ENCODE assay signal across 16 mouse cellular contexts in the genomic region with DNA sequence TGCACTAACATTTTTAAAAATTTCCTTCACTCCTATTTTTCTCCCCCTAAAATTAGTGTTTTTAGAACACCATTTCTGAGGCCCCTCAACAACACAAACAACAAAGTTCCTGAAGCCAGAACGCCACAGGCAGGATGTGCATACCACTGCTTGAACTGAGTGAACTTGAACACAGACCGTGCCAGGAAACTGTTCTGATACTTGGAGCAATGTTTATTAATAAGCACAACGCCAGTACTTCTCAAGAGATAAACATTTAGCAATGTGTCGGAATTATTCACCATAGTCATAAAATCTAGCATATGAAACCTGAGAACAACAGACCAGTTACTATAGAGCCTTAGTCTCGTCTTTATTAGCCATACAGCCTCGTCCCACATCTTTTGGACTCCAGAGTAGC. TPM values are rescaled to one million over a fixed set of nuclear protein-coding genes. Genes with fewer than 3 reads are reported as not detected.
DNase-seq lines count a peak whose midpoint lies in the region; ATAC-seq and TF ChIP-seq lines count a peak whose summit lies in the region.
"Had no signal": no experiment of that assay in that cellular context is flagged by ENCODE, and none has a peak within 500 bp of the region (broad histone marks: within the 10 kb centered on the region; RNA-seq: fewer than 3 reads in every experiment).

No protein-coding gene starts in this region.

- no peaks in the 10 kb centered on the region for H3K4me1 ChIP-seq in kidney, postnatal 0 days (replicated peaks; ENCODE audit: insufficient read depth, low read length)
- peaks cover 4% of the 10 kb centered on the region; the same call in 1 of the 2 replicates for H3K4me1 ChIP-seq in lung, embryonic 16.5 days (replicated peaks; ENCODE audit: control insufficient read depth, insufficient read depth, low read length)
- H3K4me1 ChIP-seq in lung, adult 2 months (ENCODE audit: control insufficient read depth, insufficient read depth, low read length) = peaks cover 2% of the 10 kb centered on the region; the same call in 1 of the 2 replicates
- peaks cover 7% of the 10 kb centered on the region; the same call in 1 of the 2 replicates for H3K4me1 ChIP-seq in intestine, embryonic 16.5 days (ENCODE audit: control insufficient read depth, insufficient read depth, low read length)

- H3K27ac ChIP-seq in kidney, postnatal 0 days = peak overlapping the region; percentile 31
- H3K27ac ChIP-seq in lung, embryonic 16.5 days (ENCODE audit: low read length) = no peak overlapping the region
- H3K27ac ChIP-seq in intestine, embryonic 16.5 days (ENCODE audit: low read length) = no peak overlapping the region
- H3K27ac ChIP-seq: embryonic facial prominence, embryonic 15.5 days; forebrain, embryonic 10.5 days; heart, adult 2 months; hindbrain, embryonic 10.5 days; hindbrain, embryonic 14.5 days had no signal

- peak; percentile 10; the same call in 1 of the 2 replicates for ATAC-seq in kidney, postnatal 0 days (replicated peaks; ENCODE audit: low FRiP score, low read depth)
- peak; percentile 26; the same call in 1 of the 2 replicates for ATAC-seq in lung, embryonic 16.5 days (ENCODE audit: low read depth)
- ATAC-seq in intestine, embryonic 16.5 days = peak; percentile 44

- H3K36me3 ChIP-seq in kidney, postnatal 0 days (ENCODE audit: insufficient read depth, low read length) = no peaks in the 10 kb centered on the region
- no peaks in the 10 kb centered on the region for H3K36me3 ChIP-seq in lung, embryonic 16.5 days (ENCODE audit: control insufficient read depth, insufficient read depth, low read length)
- no peaks in the 10 kb centered on the region for H3K36me3 ChIP-seq in intestine, embryonic 16.5 days (ENCODE audit: control insufficient read depth, insufficient read depth, low read length)
- H3K36me3 ChIP-seq: embryonic facial prominence, embryonic 15.5 days; forebrain, embryonic 10.5 days; G1E; heart, embryonic 12.5 days; hindbrain, embryonic 10.5 days had no signal

- no peaks in the 10 kb centered on the region for H3K9me3 ChIP-seq in kidney, postnatal 0 days (replicated peaks; ENCODE audit: low read length)
- no peaks in the 10 kb centered on the region for H3K9me3 ChIP-seq in lung, embryonic 16.5 days (ENCODE audit: control insufficient read depth, low read length)
- H3K9me3 ChIP-seq in intestine, embryonic 16.5 days (ENCODE audit: control insufficient read depth, low read length) = no peaks in the 10 kb centered on the region
- H3K9me3 ChIP-seq: embryonic facial prominence, embryonic 15.5 days; forebrain, embryonic 10.5 days; G1E; heart, embryonic 12.5 days; hindbrain, embryonic 10.5 days had no signal

- no peaks in the 10 kb centered on the region for H3K27me3 ChIP-seq in kidney, postnatal 0 days (ENCODE audit: insufficient read depth, low read length)
- no peaks in the 10 kb centered on the region for H3K27me3 ChIP-seq in lung, embryonic 16.5 days (ENCODE audit: control insufficient read depth, insufficient read depth, low read depth, low read length)
- H3K27me3 ChIP-seq in intestine, embryonic 16.5 days (replicated peaks; ENCODE audit: control insufficient read depth, insufficient read depth, low read length) = no peaks in the 10 kb centered on the region
- H3K27me3 ChIP-seq: embryonic facial prominence, embryonic 15.5 days; heart, embryonic 12.5 days had no signal

- no peak overlapping the region for H3K9ac ChIP-seq in kidney, postnatal 0 days (ENCODE audit: low read depth, low read length)
- no peak overlapping the region for H3K9ac ChIP-seq in lung, embryonic 16.5 days (ENCODE audit: low read length)
- H3K9ac ChIP-seq in intestine, embryonic 16.5 days (ENCODE audit: low read depth, low read length) = no peak overlapping the region
- H3K9ac ChIP-seq: embryonic facial prominence, embryonic 15.5 days; heart, embryonic 12.5 days; hindbrain, embryonic 14.5 days had no signal

- no peak for TF ChIP-seq CTCF in kidney, postnatal 0 days (IDR thresholded peaks at IDR 0.05; ENCODE audit: low read depth)
- TF ChIP-seq CTCF in lung, adult 2 months (IDR thresholded peaks at IDR 0.05; ENCODE audit: insufficient read depth, low read length) = no peak

- no peak for TF ChIP-seq POLR2A in lung, adult 2 months (IDR thresholded peaks at IDR 0.05; ENCODE audit: borderline replicate concordance, extremely low read depth, low read depth, low read length)

- no peak overlapping the region for H3K4me3 ChIP-seq in kidney, postnatal 0 days (replicated peaks; ENCODE audit: low read depth, low read length)
- no peak overlapping the region for H3K4me3 ChIP-seq in lung, embryonic 16.5 days (ENCODE audit: low read length)
- no peak overlapping the region for H3K4me3 ChIP-seq in lung, adult 2 months (replicated peaks; ENCODE audit: extremely low read depth, low read depth, low read length)
- H3K4me3 ChIP-seq in intestine, embryonic 16.5 days (ENCODE audit: low read length) = no peak overlapping the region
- H3K4me3 ChIP-seq: embryonic facial prominence, embryonic 15.5 days; erythroblast, embryonic 14.5 days; forebrain, embryonic 10.5 days; heart, adult 2 months; heart, embryonic 12.5 days; hindbrain, embryonic 10.5 days had no signal

- H3K4me2 ChIP-seq in kidney, postnatal 0 days (ENCODE audit: low read length) = peak overlapping the region; percentile 35; the same call in 1 of the 2 replicates
- no peak overlapping the region for H3K4me2 ChIP-seq in lung, embryonic 16.5 days (ENCODE audit: low read depth, low read length)
- H3K4me2 ChIP-seq in intestine, embryonic 16.5 days (ENCODE audit: low read depth, low read length) = no peak overlapping the region
- H3K4me2 ChIP-seq: hindbrain, embryonic 14.5 days had no signal

- DNase-seq in kidney, postnatal 0 days (ENCODE audit: low spot score) = peak; percentile 68
- DNase-seq in kidney, adult 8-10 months = no peak
- DNase-seq in lung, adult 2 months = no peak
- DNase-seq in testis, postnatal 10 days (ENCODE audit: low spot score) = no peak
- DNase-seq: cerebellum, adult 11 months; cerebellum, adult 8-10 months had no signal

- 47% methylated on average over 6 of the region's 6 CpGs for WGBS in kidney, postnatal 0 days
- WGBS in lung, embryonic 16.5 days = 34% methylated on average over 6 of the region's 6 CpGs
- WGBS in lung, adult 2 months = 35% methylated on average over 6 of the region's 6 CpGs
- WGBS in intestine, embryonic 16.5 days = 46% methylated on average over 6 of the region's 6 CpGs

RNA-seq across cellular contexts. Expression of gene Ect2l, which starts 0.6 kb away (rescaled TPM):
- polyA plus RNA-seq in kidney, postnatal 0 days (2015; fragmentation: Nextera tagmentation; extraction: Ambion mirVana) = 0.17 and 0.19 TPM in 2 replicates
- 0.77 and 1.7 TPM in 2 replicates for polyA plus RNA-seq in lung, embryonic 16.5 days (2015; fragmentation: Nextera tagmentation; extraction: Ambion mirVana)
- polyA plus RNA-seq in lung, adult 2 months (2012; rRNA removed) = 0.92 and 1.5 TPM in 2 replicates
- 0.21 TPM in 1 of 2 replicates, not detected in the other for polyA plus RNA-seq in intestine, embryonic 16.5 days (2015; fragmentation: Nextera tagmentation; extraction: Ambion mirVana)
- polyA plus RNA-seq: erythroblast, embryonic 14.5 days; G1E had no signal

RNA-seq across cellular contexts. Expression of gene Ccdc28a, which starts 24.7 kb away (rescaled TPM):
- polyA plus RNA-seq in kidney, postnatal 0 days (2015; fragmentation: Nextera tagmentation; extraction: Ambion mirVana) = 16.5 and 19.3 TPM in 2 replicates
- polyA plus RNA-seq in lung, embryonic 16.5 days (2015; fragmentation: Nextera tagmentation; extraction: Ambion mirVana) = 15.0 and 15.5 TPM in 2 replicates
- 13.7 and 19.2 TPM in 2 replicates for polyA plus RNA-seq in lung, adult 2 months (2012; rRNA removed)
- 28.3 and 29.6 TPM in 2 replicates for polyA plus RNA-seq in intestine, embryonic 16.5 days (2015; fragmentation: Nextera tagmentation; extraction: Ambion mirVana)
